Mouse (Mus musculus): ENCODE measurements around the gene Prkag2. TPM values are rescaled to one million over a fixed set of nuclear protein-coding genes. Genes with fewer than 3 reads are reported as not detected.

Gene Prkag2
- 100 to 1,000 TPM; 113 to 118 TPM for total RNA-seq (2021)
- long read RNA-seq, experiment 1, transcript Prkag2-201 (16 exons, 3,331 nt): major isoform, 12 of 70 reads
- long read RNA-seq, experiment 1, transcript Prkag2-203 (12 exons, 2,205 nt): major isoform, 12 of 70 reads
- long read RNA-seq, experiment 1, partial matches to known transcripts: 12 of 70 reads
- long read RNA-seq, experiment 1, other reads (novel, unspliced or antisense): 30 of 70 reads
- long read RNA-seq, experiment 2, transcript Prkag2-203 (12 exons, 2,205 nt): major isoform, 13 of 71 reads
- long read RNA-seq, experiment 2, transcript Prkag2-201 (16 exons, 3,331 nt): minor isoform, 8 of 71 reads
- long read RNA-seq, experiment 2, transcript Prkag2-207 (5 exons, 651 nt): minor isoform, 5 of 71 reads
- long read RNA-seq, experiment 2, partial matches to known transcripts: 14 of 71 reads
- long read RNA-seq, experiment 2, other reads (novel, unspliced or antisense): 31 of 71 reads

- intact Hi-C loops (cut with DNase I): loop anchor here (5.0 kb wide), 1 partner anchor 122 kb away; the partner anchor contains the start of genes E130116L18Rik and Galnt11
- H3K27ac ChIP-seq: peak within 1 kb of the TSS; percentile 75
- DNase-seq (ENCODE audit: extremely low spot score in 1 of 2, low spot score in 2 of 2): peak in 1 of 2 experiments; percentile 47
Measured at GRCm38 (mm10) chr5:25100516-25101125, at the start of gene Prkag2. Gene Prkag2 (minus strand): TSS chr5:25100642.

GRCm38 (mm10) chr5:25149331-25149965 is 49.0 kb upstream of the Prkag2 start:
- DNase-seq (ENCODE audit: extremely low spot score in 1 of 2, low spot score in 2 of 2): no peak
- Histone ChIP-seq H3K4me3 (no peak overlapping the region), H3K27ac (no peak overlapping the region)
- intact Hi-C loops (cut with DNase I): no loop called here
- TF ChIP-seq CTCF (IDR thresholded peaks at IDR 0.05): no peak

More at GRCm38 (mm10) chr5:25100516-25101125, at the start of gene Prkag2:
- TF ChIP-seq CTCF (IDR thresholded peaks at IDR 0.05): no peak
- peak within 1 kb of the TSS; percentile 84 for H3K4me3 ChIP-seq

DNA sequence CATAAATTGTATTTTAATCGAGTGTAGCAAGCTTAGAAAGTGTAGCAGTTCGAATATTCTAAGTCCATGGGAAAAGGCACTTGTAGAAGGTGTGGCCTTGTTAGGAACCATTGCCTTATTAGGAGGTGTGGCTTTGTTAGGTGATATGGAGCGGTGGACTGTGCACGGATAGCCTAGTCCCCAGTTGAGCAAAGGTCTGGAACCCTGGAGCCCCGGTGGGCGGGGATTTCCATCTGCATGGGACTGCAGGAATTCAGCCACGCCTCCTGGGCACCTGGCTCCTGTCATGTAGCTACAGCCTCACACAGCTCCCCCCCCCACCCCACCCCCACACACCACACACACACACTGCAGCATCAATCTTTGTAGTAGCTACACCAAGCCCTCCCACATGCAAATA is 46.3 kb upstream of the Prkag2 start:
- intact Hi-C loops (cut with DNase I): no loop called here
- H3K4me3 ChIP-seq: no peak overlapping the region
- no peak for DNase-seq (ENCODE audit: extremely low spot score in 1 of 2, low spot score in 2 of 2)
- no peak for TF ChIP-seq CTCF (IDR thresholded peaks at IDR 0.05)
- H3K27ac ChIP-seq: no peak overlapping the region

GRCm38 (mm10) chr5:25127865-25128264 is 27.4 kb upstream of the Prkag2 start:
- TF ChIP-seq CTCF (IDR thresholded peaks at IDR 0.05): no peak
- Histone ChIP-seq H3K27ac (no peak overlapping the region), H3K4me3 (no peak overlapping the region)
- intact Hi-C loops (cut with DNase I): no loop called here
- no peak for DNase-seq (ENCODE audit: extremely low spot score in 1 of 2, low spot score in 2 of 2)

DNA sequence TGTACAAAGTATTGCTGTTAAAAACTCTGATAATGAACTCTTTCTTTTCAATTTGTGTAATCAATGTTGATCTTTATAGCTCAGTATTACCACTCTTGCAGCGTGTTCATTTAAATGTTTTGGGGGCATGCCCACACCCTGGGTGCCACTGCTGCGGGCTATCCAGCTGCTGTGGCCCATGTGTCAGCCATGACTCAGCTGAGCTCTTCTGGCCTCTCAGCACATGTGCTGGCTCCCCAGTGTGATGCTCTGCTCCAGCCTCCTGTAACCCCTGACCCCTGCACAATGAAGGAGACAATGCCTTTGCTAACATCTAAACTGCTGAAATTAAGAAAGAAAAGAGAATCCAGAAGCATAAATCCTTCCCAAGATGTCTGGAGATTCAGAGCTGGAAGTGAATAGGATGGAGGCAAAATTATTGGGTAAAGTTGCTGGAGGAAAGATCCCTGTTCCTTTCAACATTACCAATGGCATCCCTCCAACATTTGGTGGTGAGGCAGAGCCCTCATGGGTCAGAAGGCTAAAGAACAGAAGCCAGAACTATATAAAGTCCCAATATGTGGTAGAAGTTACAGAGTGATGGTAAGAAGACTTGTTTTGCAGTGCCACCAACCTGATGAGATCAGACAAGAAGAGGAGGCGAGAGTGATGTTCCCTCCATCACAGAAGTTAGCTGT is 25.6 kb upstream of the Prkag2 start:
- Histone ChIP-seq H3K27ac (no peak overlapping the region), H3K4me3 (no peak overlapping the region)
- DNase-seq (ENCODE audit: extremely low spot score in 1 of 2, low spot score in 2 of 2): no peak
- intact Hi-C loops (cut with DNase I): no loop called here
- no peak for TF ChIP-seq CTCF (IDR thresholded peaks at IDR 0.05)

- intact Hi-C loops (cut with DNase I): no loop called here
- no peak for TF ChIP-seq CTCF (IDR thresholded peaks at IDR 0.05)
- no peak for DNase-seq (ENCODE audit: extremely low spot score in 1 of 2, low spot score in 2 of 2)
- H3K27ac ChIP-seq: no peak overlapping the region
- H3K4me3 ChIP-seq: no peak overlapping the region
Measured at GRCm38 (mm10) chr5:25122534-25122933, 22.1 kb upstream of the Prkag2 start.

DNA sequence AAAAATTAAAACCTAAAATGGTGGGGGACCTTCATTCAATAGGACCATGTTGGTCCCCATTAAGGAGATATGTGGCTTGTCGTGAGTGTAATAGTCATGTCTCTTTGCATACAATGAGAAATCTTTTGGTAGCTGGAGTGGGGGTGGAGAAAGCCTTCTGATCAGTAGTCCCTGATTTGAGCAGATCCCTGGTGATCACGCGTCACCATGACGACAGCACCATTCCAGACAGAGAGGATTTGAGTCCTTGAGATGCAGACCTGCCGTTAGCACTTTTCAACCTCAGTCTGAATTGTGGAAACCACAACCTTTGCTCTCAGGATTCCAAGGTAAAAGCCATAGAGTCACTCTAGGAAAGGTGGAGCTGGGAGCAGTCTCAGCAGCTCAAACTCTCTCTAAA is 18.7 kb upstream of the Prkag2 start:
- DNase-seq (ENCODE audit: extremely low spot score in 1 of 2, low spot score in 2 of 2): peak in 1 of 2 experiments; percentile 25
- intact Hi-C loops (cut with DNase I): no loop called here
- no peak for TF ChIP-seq CTCF (IDR thresholded peaks at IDR 0.05)
- Histone ChIP-seq H3K4me3 (no peak overlapping the region), H3K27ac (peak overlapping the region; percentile 66)

GRCm38 (mm10) chr5:25115997-25116396 is 15.6 kb upstream of the Prkag2 start:
- intact Hi-C loops (cut with DNase I): loop anchor here (1.0 to 2.0 kb wide), 4 partner anchors 31 to 57 kb away; no protein-coding TSS in a partner anchor

DNA sequence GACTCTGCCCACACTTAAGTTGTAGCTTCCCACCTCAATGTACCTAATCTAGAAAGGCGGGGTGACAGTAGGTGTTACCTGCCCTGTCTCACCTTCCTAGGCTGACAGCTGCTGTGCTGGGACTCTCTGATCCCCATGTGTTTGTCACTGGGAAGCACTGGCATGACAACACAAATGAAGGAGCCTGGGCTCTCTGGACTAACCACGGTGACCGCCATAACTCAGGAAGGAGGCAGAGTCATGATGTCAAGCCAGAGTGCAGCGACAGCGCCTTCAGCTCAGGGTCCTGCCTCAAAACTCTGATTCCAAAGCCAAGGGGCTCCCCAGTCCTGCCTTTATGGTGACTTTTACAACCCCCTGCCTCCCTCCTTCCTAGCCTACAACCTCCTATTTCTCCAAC is 14.8 kb upstream of the Prkag2 start:
- Histone ChIP-seq H3K27ac (peak overlapping the region; percentile 24; the same call in 1 of the 2 replicates), H3K4me3 (no peak overlapping the region)
- intact Hi-C loops (cut with DNase I): no loop called here
- no peak for DNase-seq (ENCODE audit: extremely low spot score in 1 of 2, low spot score in 2 of 2)
- TF ChIP-seq CTCF (IDR thresholded peaks at IDR 0.05): no peak

More at GRCm38 (mm10) chr5:25115997-25116396, 15.6 kb upstream of the Prkag2 start:
- Histone ChIP-seq H3K4me3 (no peak overlapping the region), H3K27ac (peak overlapping the region; percentile 73)
- TF ChIP-seq CTCF (IDR thresholded peaks at IDR 0.05): no peak
- DNase-seq (ENCODE audit: extremely low spot score in 1 of 2, low spot score in 2 of 2): peak; percentile 73 to 85

- no peak for DNase-seq (ENCODE audit: extremely low spot score in 1 of 2, low spot score in 2 of 2)
Measured at GRCm38 (mm10) chr5:25114110-25114509, 13.7 kb upstream of the Prkag2 start.

DNA sequence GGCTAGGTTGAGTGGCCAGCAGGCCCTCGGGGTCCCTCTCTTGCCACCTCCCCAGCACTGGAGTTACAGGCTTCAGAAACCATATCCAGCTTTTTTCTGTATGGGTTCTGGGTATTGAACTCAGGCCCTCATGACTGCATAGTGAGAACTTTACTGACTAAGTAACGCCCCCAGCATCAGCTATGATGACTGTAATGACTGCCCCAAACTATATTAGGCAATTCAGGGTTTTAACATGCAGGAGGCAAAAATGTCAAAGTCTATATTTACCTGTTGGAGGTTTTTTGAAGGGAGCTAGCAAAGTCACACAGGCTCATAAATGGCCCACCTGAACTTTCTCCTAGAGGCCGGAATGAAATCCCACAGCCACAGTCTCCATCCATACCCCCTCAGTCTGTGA is 9.9 kb upstream of the Prkag2 start:
- no peak for DNase-seq (ENCODE audit: extremely low spot score in 1 of 2, low spot score in 2 of 2)
- H3K4me3 ChIP-seq: no peak overlapping the region
- intact Hi-C loops (cut with DNase I): no loop called here
- no peak for TF ChIP-seq CTCF (IDR thresholded peaks at IDR 0.05)
- no peak overlapping the region for H3K27ac ChIP-seq

More at GRCm38 (mm10) chr5:25114110-25114509, 13.7 kb upstream of the Prkag2 start:
- Histone ChIP-seq H3K27ac (no peak overlapping the region), H3K4me3 (no peak overlapping the region)
- intact Hi-C loops (cut with DNase I): no loop called here
- TF ChIP-seq CTCF (IDR thresholded peaks at IDR 0.05): no peak
